Mouse (Mus musculus): ENCODE results near the gene Tha1.

Tha1 gene

GRCm38 (mm10) chr11:117826164-117826563 lies 47.1 kb downstream of the Tha1 start:
- peak; percentile 18 for DNase-seq (ENCODE audit: low read depth, low spot score)

GRCm38 (mm10) chr11:117825333-117826101 lies 47.8 kb downstream of the Tha1 start, which contains the start of the genes Afmid and Tk1:
Gene Afmid, plus strand, starts transcription at chr11:117825924.
Gene Tk1, minus strand, starts transcription at chr11:117826092.
- DNase-seq (ENCODE audit: low read depth, low spot score) = peak; percentile 74

GRCm38 (mm10) chr11:117824060-117824969 lies 49.0 kb downstream of the Tha1 start:
- peak; percentile 84 for DNase-seq (ENCODE audit: low read depth, low spot score)

- no peak for DNase-seq (ENCODE audit: low read depth, low spot score)
Observed at GRCm38 (mm10) chr11:117823411-117823810, 49.9 kb downstream of the Tha1 start.

GRCm38 (mm10) chr11:117822728-117823241 lies 50.5 kb downstream of the Tha1 start:
- no peak for DNase-seq (ENCODE audit: low read depth, low spot score)

GRCm38 (mm10) chr11:117821868-117822267 lies 51.4 kb downstream of the Tha1 start:
- no peak for DNase-seq (ENCODE audit: low read depth, low spot score)

GRCm38 (mm10) chr11:117820173-117820572 lies 53.1 kb downstream of the Tha1 start:
- no peak for DNase-seq (ENCODE audit: low read depth, low spot score)

- DNase-seq (ENCODE audit: low read depth, low spot score) = peak; percentile 24
Observed at GRCm38 (mm10) chr11:117819095-117819494, 54.2 kb downstream of the Tha1 start.

Measured in brain, adult 2 months (tissue).